Mouse (Mus musculus) intestine, postnatal 0 days (tissue): ENCODE results near the gene Pilrb2. TPM values are rescaled to one million over a fixed set of nuclear protein-coding genes. Genes with fewer than 3 reads are reported as not detected.

Experiments used
- ATAC-seq: fragments of 200-750 bp; cut with Nextera tagmentation; 2 replicates; pipeline ENCODE4 v1.8.0; 2017; ENCODE audit warnings: mild to moderate bottlenecking, moderate TSS enrichment, moderate library complexity
- H3K27ac ChIP-seq: fragments of 300-500 bp; sonication (generic); 2 replicates; pipeline ENCODE4 v1.5.1; 2014; ENCODE audit warnings: mild to moderate bottlenecking, low read depth, low read length, moderate library complexity
- H3K27me3 ChIP-seq: fragments of 300-500 bp; sonication (generic); replicated peaks from 2 replicates; pipeline ENCODE4 v1.6.1; 2014; ENCODE audit warnings: low read length, mixed read lengths; ENCODE audit not compliant: control insufficient read depth, insufficient read depth
- H3K36me3 ChIP-seq: fragments of 300-500 bp; sonication (generic); 2 replicates; pipeline ENCODE4 v1.6.1; 2014; ENCODE audit warnings: mild to moderate bottlenecking, moderate library complexity; ENCODE audit not compliant: control insufficient read depth, insufficient read depth
- H3K4me1 ChIP-seq: fragments of 300-500 bp; sonication (generic); replicated peaks from 2 replicates; pipeline ENCODE4 v1.6.1; 2014; ENCODE audit warnings: antibody characterized with exemption, low read length, mixed read lengths; ENCODE audit not compliant: control insufficient read depth, insufficient read depth
- H3K4me2 ChIP-seq: fragments of 300-500 bp; sonication (generic); replicated peaks from 2 replicates; pipeline ENCODE4 v1.6.1; 2014; ENCODE audit warnings: low read depth, mild to moderate bottlenecking, moderate library complexity
- H3K4me3 ChIP-seq: fragments of 300-500 bp; sonication (generic); 2 replicates; pipeline ENCODE4 v1.5.1; 2014; ENCODE audit warnings: low read depth, low read length
- H3K9ac ChIP-seq: fragments of 300-500 bp; sonication (generic); 2 replicates; pipeline ENCODE4 v1.6.1; 2014; ENCODE audit warnings: mild to moderate bottlenecking, low read depth, low read length
- H3K9me3 ChIP-seq: fragments of 300-500 bp; sonication (generic); 2 replicates; pipeline ENCODE4 v1.6.1; 2016; ENCODE audit warnings: mixed run types; ENCODE audit not compliant: control insufficient read depth
- CTCF ChIP-seq: sonication (generic); IDR thresholded peaks from 2 replicates; pipeline ENCODE4 v1.5.1; 2016; ENCODE audit warnings: low read depth, mild to moderate bottlenecking, control low read depth, antibody characterized with exemption, moderate library complexity
- WGBS: fragments of 180-500 bp; shearing (Covaris S2); extraction: QIAGEN DNeasy Blood & Tissue Kit; methylation state at CpG from one replicate; pipeline ENCODE4 v1.1.7; 2014; 5-methylcytosine and 5-hydroxymethylcytosine counted together
- polyA plus RNA-seq: library from polyadenylated mRNA; unstranded; fragments of >200 nt; fragmentation: Nextera tagmentation; extraction: Ambion mirVana; gene quantifications from 2 replicates; pipeline ENCODE4 v1.2.1, GENCODE M21; 2015

The Pilrb2 gene
- polyA plus RNA-seq, 1 experiment from 2014 or later = 3.4 TPM

- no peak overlapping the region for H3K9ac ChIP-seq
- H3K36me3 ChIP-seq = no peaks in the 10 kb centered on the region
- no peak for ATAC-seq
- no peak overlapping the region for H3K4me2 ChIP-seq
- 94% methylated on average over 3 of the region's 3 CpGs for WGBS
- no peaks in the 10 kb centered on the region for H3K27me3 ChIP-seq
- no peaks in the 10 kb centered on the region for H3K9me3 ChIP-seq
- no peak overlapping the region for H3K4me3 ChIP-seq
- no peaks in the 10 kb centered on the region for H3K4me1 ChIP-seq
- H3K27ac ChIP-seq = no peak overlapping the region
- TF ChIP-seq CTCF = no peak
Observed at GRCm38 (mm10) chr5:137825030-137825429, 46.6 kb downstream of the Pilrb2 start.

GRCm38 (mm10) chr5:137823455-137824045 lies 48.1 kb downstream of the Pilrb2 start:
- no peak overlapping the region for H3K4me3 ChIP-seq
- no peak overlapping the region for H3K4me2 ChIP-seq
- H3K27me3 ChIP-seq = no peaks in the 10 kb centered on the region
- H3K9me3 ChIP-seq = no peaks in the 10 kb centered on the region
- no peak for ATAC-seq
- H3K27ac ChIP-seq = no peak overlapping the region
- no peak overlapping the region for H3K9ac ChIP-seq
- H3K36me3 ChIP-seq = no peaks in the 10 kb centered on the region
- H3K4me1 ChIP-seq = no peaks in the 10 kb centered on the region
- 83% methylated on average over 6 of the region's 6 CpGs for WGBS
- no peak for TF ChIP-seq CTCF

DNA sequence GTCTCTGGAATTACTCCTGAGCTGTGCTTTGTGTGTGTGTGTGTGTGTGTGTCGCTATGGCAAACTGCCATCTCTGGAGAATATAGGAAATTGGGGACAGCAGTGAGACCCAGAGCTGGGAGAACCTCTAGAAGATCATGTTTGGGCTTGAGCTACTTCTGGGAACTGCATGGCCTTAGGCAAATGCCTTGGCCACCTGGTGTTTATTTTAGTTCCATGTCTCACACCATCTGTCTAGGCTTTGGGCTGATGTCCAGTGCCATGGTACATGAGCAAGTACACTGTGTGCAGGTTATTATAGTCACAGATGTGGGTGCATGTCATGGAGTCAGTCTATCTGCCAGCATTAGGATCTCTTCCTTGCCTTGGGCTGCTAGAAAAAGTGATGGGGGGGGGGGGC lies 49.0 kb downstream of the Pilrb2 start:
- Histone ChIP-seq H3K36me3 (no peaks in the 10 kb centered on the region), H3K4me2 (no peak overlapping the region), H3K4me3 (no peak overlapping the region), H3K27me3 (no peaks in the 10 kb centered on the region), H3K4me1 (no peaks in the 10 kb centered on the region), H3K27ac (no peak overlapping the region), H3K9ac (no peak overlapping the region), H3K9me3 (no peaks in the 10 kb centered on the region)
- ATAC-seq = no peak
- 81% methylated on average over 1 of the region's 1 CpGs for WGBS
- TF ChIP-seq CTCF = no peak

GRCm38 (mm10) chr5:137822126-137822525 lies 49.5 kb downstream of the Pilrb2 start:
- Histone ChIP-seq H3K4me1 (no peaks in the 10 kb centered on the region), H3K27ac (no peak overlapping the region), H3K4me2 (no peak overlapping the region), H3K9me3 (no peaks in the 10 kb centered on the region), H3K36me3 (no peaks in the 10 kb centered on the region), H3K9ac (no peak overlapping the region), H3K4me3 (no peak overlapping the region), H3K27me3 (no peaks in the 10 kb centered on the region)
- no peak for TF ChIP-seq CTCF
- WGBS = 61% methylated on average over 4 of the region's 4 CpGs
- no peak for ATAC-seq

GRCm38 (mm10) chr5:137817466-137818222 lies 54.0 kb downstream of the Pilrb2 start:
- Histone ChIP-seq H3K4me2 (no peak overlapping the region), H3K27ac (no peak overlapping the region), H3K4me1 (no peaks in the 10 kb centered on the region), H3K36me3 (no peaks in the 10 kb centered on the region), H3K9me3 (no peaks in the 10 kb centered on the region), H3K27me3 (no peaks in the 10 kb centered on the region), H3K4me3 (no peak overlapping the region), H3K9ac (no peak overlapping the region)
- TF ChIP-seq CTCF = no peak
- WGBS = 50% methylated on average over 4 of the region's 4 CpGs
- ATAC-seq = no peak

Other genes starting within 250 kb of the Pilrb2 start
- 0.16 and 0.25 TPM in 2 replicates for gene Fbxo24, start 242.8 kb downstream of the Pilrb2 start, polyA plus RNA-seq
- gene Lrch4, start 242.7 kb downstream of the Pilrb2 start, polyA plus RNA-seq = 31.5 and 31.6 TPM in 2 replicates
- 1.3 and 1.8 TPM in 2 replicates for gene Gm20605, start 242.6 kb downstream of the Pilrb2 start, polyA plus RNA-seq
- 2.3 and 4.8 TPM in 2 replicates for gene Sap25, start 230.5 kb downstream of the Pilrb2 start, polyA plus RNA-seq
- 0.09 and 0.18 TPM in 2 replicates for gene Irs3, start 226.1 kb downstream of the Pilrb2 start, polyA plus RNA-seq
- gene Agfg2, start 187.1 kb downstream of the Pilrb2 start, polyA plus RNA-seq = 16.8 and 19.0 TPM in 2 replicates
- gene Nyap1, start 130.2 kb downstream of the Pilrb2 start, polyA plus RNA-seq = 1.6 and 2.0 TPM in 2 replicates
- gene Tsc22d4, start 126.1 kb downstream of the Pilrb2 start, polyA plus RNA-seq = 111 and 119 TPM in 2 replicates
- 29.0 and 30.8 TPM in 2 replicates for gene Ppp1r35, start 93.0 kb downstream of the Pilrb2 start, polyA plus RNA-seq
- gene Mepce, start 84.2 kb downstream of the Pilrb2 start, polyA plus RNA-seq = 10.3 and 10.8 TPM in 2 replicates
- gene Zcwpw1, start 84.0 kb downstream of the Pilrb2 start, polyA plus RNA-seq = 3.3 and 3.5 TPM in 2 replicates
- 2.4 and 3.0 TPM in 2 replicates for gene Pilra, start 35.5 kb downstream of the Pilrb2 start, polyA plus RNA-seq
- gene Pilrb1, start 13.7 kb downstream of the Pilrb2 start, polyA plus RNA-seq = 3.5 and 4.3 TPM in 2 replicates
- gene Cyp3a13, start 49.8 kb upstream of the Pilrb2 start, polyA plus RNA-seq = 119 and 134 TPM in 2 replicates
- 0.69 and 1.0 TPM in 2 replicates for gene Gjc3, start 91.3 kb upstream of the Pilrb2 start, polyA plus RNA-seq
- not detected in 2 replicates for gene Azgp1, start 109.7 kb upstream of the Pilrb2 start, polyA plus RNA-seq
- gene Smok3a, start 149.4 kb upstream of the Pilrb2 start, polyA plus RNA-seq = not detected in 2 replicates
- gene Smok3b, start 149.6 kb upstream of the Pilrb2 start, polyA plus RNA-seq = not detected in 2 replicates
- gene Smok3c, start 181.4 kb upstream of the Pilrb2 start, polyA plus RNA-seq = not detected in 2 replicates
- 5.6 and 6.5 TPM in 2 replicates for gene Zkscan1, start 213.3 kb upstream of the Pilrb2 start, polyA plus RNA-seq
- 17.9 and 19.2 TPM in 2 replicates for gene Zscan21, start 245.1 kb upstream of the Pilrb2 start, polyA plus RNA-seq